In genomic region chr7:18962795-18963194, GRCm38 (mm10) we compare ENCODE assay signal across 10 mouse cellular contexts. TPM values are rescaled to one million over a fixed set of nuclear protein-coding genes. Genes with fewer than 3 reads are reported as not detected.
A peak's percentile ranks its signal among the peaks of the same experiment; 100 is the strongest.
DNase-seq lines count a peak whose midpoint lies in the region; ATAC-seq lines count a peak whose summit lies in the region.
"Had no signal": no experiment of that assay in that cellular context is flagged by ENCODE, and none has a peak within 500 bp of the region (broad histone marks: within the 10 kb centered on the region; RNA-seq: fewer than 3 reads in every experiment).

No protein-coding gene starts in this region.

- H3K27me3 ChIP-seq in megakaryocyte, embryonic 14.5 days (replicated peaks): peaks cover 94% of the 10 kb centered on the region
- H3K27me3 ChIP-seq in liver, embryonic 15.5 days: peaks cover 85% of the 10 kb centered on the region
- H3K27me3 ChIP-seq in stomach, embryonic 16.5 days (ENCODE audit: control insufficient read depth, insufficient read depth, low read length): peaks cover 66% of the 10 kb centered on the region

- H3K4me1 ChIP-seq in megakaryocyte, embryonic 14.5 days: peaks cover 46% of the 10 kb centered on the region
- peaks cover 12% of the 10 kb centered on the region for H3K4me1 ChIP-seq in liver, embryonic 15.5 days (replicated peaks)
- peaks cover 10% of the 10 kb centered on the region; the same call in 1 of the 2 replicates for H3K4me1 ChIP-seq in stomach, embryonic 16.5 days (ENCODE audit: control insufficient read depth, insufficient read depth, low read length)

- H3K9me3 ChIP-seq in megakaryocyte, embryonic 14.5 days: peaks cover 7% of the 10 kb centered on the region
- no peaks in the 10 kb centered on the region for H3K9me3 ChIP-seq in liver, embryonic 15.5 days (replicated peaks)
- no peaks in the 10 kb centered on the region for H3K9me3 ChIP-seq in stomach, embryonic 16.5 days (replicated peaks; ENCODE audit: control insufficient read depth, low read length)

- H3K36me3 ChIP-seq in megakaryocyte, embryonic 14.5 days (replicated peaks; ENCODE audit: low read length): no peaks in the 10 kb centered on the region
- H3K36me3 ChIP-seq in liver, embryonic 15.5 days (replicated peaks): no peaks in the 10 kb centered on the region
- H3K36me3 ChIP-seq in stomach, embryonic 16.5 days (ENCODE audit: control insufficient read depth, insufficient read depth, low read length): no peaks in the 10 kb centered on the region

- no peak for ATAC-seq in megakaryocyte, adult 5-6 weeks (ENCODE audit: poor library complexity, severe bottlenecking)
- ATAC-seq in granulocyte monocyte progenitor cell, adult 5-6 weeks (replicated peaks; ENCODE audit: poor library complexity, severe bottlenecking): 0 out of 2 replicates have a peak, but pooled peaks have one; percentile 3
- ATAC-seq in liver, embryonic 15.5 days (ENCODE audit: insufficient read depth): no peak
- no peak for ATAC-seq in stomach, embryonic 16.5 days (ENCODE audit: insufficient read depth, low FRiP score)

- 1% methylated on average over 20 of the region's 20 CpGs for WGBS in liver, embryonic 15.5 days (ENCODE audit: insufficient replicate concordance)
- under 1% methylated on average over 20 of the region's 20 CpGs for WGBS in stomach, embryonic 16.5 days

- no peak overlapping the region for H3K9ac ChIP-seq in liver, embryonic 15.5 days
- no peak overlapping the region for H3K9ac ChIP-seq in stomach, embryonic 16.5 days (ENCODE audit: low read length)

- peak overlapping the region; percentile 29 for H3K4me2 ChIP-seq in liver, embryonic 15.5 days
- peak overlapping the region; percentile 20 for H3K4me2 ChIP-seq in stomach, embryonic 16.5 days (ENCODE audit: low read depth, low read length)

- peak overlapping the region; percentile 73 for H3K4me3 ChIP-seq in megakaryocyte, embryonic 14.5 days (replicated peaks)
- H3K4me3 ChIP-seq in liver, embryonic 15.5 days (replicated peaks): 0 out of 2 replicates have a peak overlapping the region, but pooled peaks have one; percentile 2
- peak overlapping the region; percentile 10 for H3K4me3 ChIP-seq in stomach, embryonic 16.5 days (replicated peaks; ENCODE audit: low read length)
- H3K4me3 ChIP-seq: left cerebral cortex, adult 2 months had no signal

- no peak for DNase-seq in layer of hippocampus, adult 11-12 months (ENCODE audit: low spot score)
- DNase-seq in urinary bladder, adult 2 months (ENCODE audit: low spot score): no peak
- DNase-seq in spleen, postnatal 14 days (ENCODE audit: low spot score in 2 of 2): no peak
- DNase-seq: gastrocnemius, postnatal 10 days had no signal

- no peak overlapping the region for H3K27ac ChIP-seq in liver, embryonic 15.5 days (replicated peaks)
- no peak overlapping the region for H3K27ac ChIP-seq in stomach, embryonic 16.5 days (ENCODE audit: low read length)
- H3K27ac ChIP-seq: left cerebral cortex, adult 2 months had no signal

RNA-seq across cellular contexts. Expression of gene Nanos2, which starts 24.4 kb away (rescaled TPM):
- polyA plus RNA-seq in megakaryocyte, embryonic 14.5 days (2012; ENCODE audit: insufficient read depth, low replicate concordance): not detected in 2 replicates
- not detected in 2 replicates for total RNA-seq in megakaryocyte, adult 5-6 weeks (2015)
- not detected in 2 replicates for total RNA-seq in megakaryocyte, adult 5-6 weeks (2017)
- total RNA-seq in granulocyte monocyte progenitor cell, adult 5-6 weeks (2014; fragmentation: Nextera tagmentation): not detected in 2 replicates
- not detected in 2 replicates for total RNA-seq in granulocyte monocyte progenitor cell, adult 5-6 weeks (2017)
- polyA plus RNA-seq in liver, embryonic 15.5 days (2015; fragmentation: Nextera tagmentation; extraction: Ambion mirVana): not detected in 2 replicates
- polyA plus RNA-seq in stomach, embryonic 16.5 days (2015; fragmentation: Nextera tagmentation; extraction: Ambion mirVana): not detected in 2 replicates
- 0.04 TPM in 1 of 2 replicates, not detected in the other for polyA plus RNA-seq in urinary bladder, adult 2 months (2012; rRNA removed)
- total RNA-seq: gastrocnemius, postnatal 10 days had no signal

RNA-seq across cellular contexts. Expression of gene Mypop, which starts 28.2 kb away (rescaled TPM):
- polyA plus RNA-seq in megakaryocyte, embryonic 14.5 days (2012; ENCODE audit: insufficient read depth, low replicate concordance): 2.5 and 6.7 TPM in 2 replicates
- total RNA-seq in megakaryocyte, adult 5-6 weeks (2015): 0.25 TPM in 1 of 2 replicates, not detected in the other
- total RNA-seq in megakaryocyte, adult 5-6 weeks (2017): 0.15 and 0.24 TPM in 2 replicates
- total RNA-seq in granulocyte monocyte progenitor cell, adult 5-6 weeks (2014; fragmentation: Nextera tagmentation): not detected in 2 replicates
- total RNA-seq in granulocyte monocyte progenitor cell, adult 5-6 weeks (2017): 0.82 TPM in 1 of 2 replicates, not detected in the other
- 0.15 and 0.55 TPM in 2 replicates for polyA plus RNA-seq in liver, embryonic 15.5 days (2015; fragmentation: Nextera tagmentation; extraction: Ambion mirVana)
- polyA plus RNA-seq in stomach, embryonic 16.5 days (2015; fragmentation: Nextera tagmentation; extraction: Ambion mirVana): 1.6 and 2.3 TPM in 2 replicates
- 7.5 and 9.5 TPM in 2 replicates for polyA plus RNA-seq in urinary bladder, adult 2 months (2012; rRNA removed)

RNA-seq across cellular contexts. Expression of gene Nova2, which starts 37.1 kb away (rescaled TPM):
- 0.02 and 0.64 TPM in 2 replicates for polyA plus RNA-seq in megakaryocyte, embryonic 14.5 days (2012; ENCODE audit: insufficient read depth, low replicate concordance)
- not detected in 2 replicates for total RNA-seq in megakaryocyte, adult 5-6 weeks (2015)
- total RNA-seq in megakaryocyte, adult 5-6 weeks (2017): not detected in 2 replicates
- not detected in 2 replicates for total RNA-seq in granulocyte monocyte progenitor cell, adult 5-6 weeks (2014; fragmentation: Nextera tagmentation)
- total RNA-seq in granulocyte monocyte progenitor cell, adult 5-6 weeks (2017): not detected in 2 replicates
- polyA plus RNA-seq in liver, embryonic 15.5 days (2015; fragmentation: Nextera tagmentation; extraction: Ambion mirVana): 0.06 TPM in 2 replicates
- 0.39 and 0.62 TPM in 2 replicates for polyA plus RNA-seq in stomach, embryonic 16.5 days (2015; fragmentation: Nextera tagmentation; extraction: Ambion mirVana)
- 0.48 and 1.0 TPM in 2 replicates for polyA plus RNA-seq in urinary bladder, adult 2 months (2012; rRNA removed)

RNA-seq across cellular contexts. Expression of gene Irf2bp1, which starts 41.0 kb away (rescaled TPM):
- polyA plus RNA-seq in megakaryocyte, embryonic 14.5 days (2012; ENCODE audit: insufficient read depth, low replicate concordance): 53.2 and 120 TPM in 2 replicates
- 11.4 and 14.5 TPM in 2 replicates for total RNA-seq in megakaryocyte, adult 5-6 weeks (2015)
- total RNA-seq in megakaryocyte, adult 5-6 weeks (2017): 6.9 and 8.2 TPM in 2 replicates
- 14.5 and 24.3 TPM in 2 replicates for total RNA-seq in granulocyte monocyte progenitor cell, adult 5-6 weeks (2014; fragmentation: Nextera tagmentation)
- 8.4 and 17.5 TPM in 2 replicates for total RNA-seq in granulocyte monocyte progenitor cell, adult 5-6 weeks (2017)
- 8.2 and 9.9 TPM in 2 replicates for polyA plus RNA-seq in liver, embryonic 15.5 days (2015; fragmentation: Nextera tagmentation; extraction: Ambion mirVana)
- 10.7 and 14.3 TPM in 2 replicates for polyA plus RNA-seq in stomach, embryonic 16.5 days (2015; fragmentation: Nextera tagmentation; extraction: Ambion mirVana)
- polyA plus RNA-seq in urinary bladder, adult 2 months (2012; rRNA removed): 15.8 and 20.3 TPM in 2 replicates

RNA-seq across cellular contexts. Expression of gene Ccdc61, which starts 52.6 kb away (rescaled TPM):
- 55.0 and 80.2 TPM in 2 replicates for polyA plus RNA-seq in megakaryocyte, embryonic 14.5 days (2012; ENCODE audit: insufficient read depth, low replicate concordance)
- 12.9 and 15.3 TPM in 2 replicates for total RNA-seq in megakaryocyte, adult 5-6 weeks (2015)
- total RNA-seq in megakaryocyte, adult 5-6 weeks (2017): 8.9 and 12.2 TPM in 2 replicates
- 34.6 and 45.4 TPM in 2 replicates for total RNA-seq in granulocyte monocyte progenitor cell, adult 5-6 weeks (2014; fragmentation: Nextera tagmentation)
- total RNA-seq in granulocyte monocyte progenitor cell, adult 5-6 weeks (2017): 11.4 and 12.1 TPM in 2 replicates
- 8.4 and 11.1 TPM in 2 replicates for polyA plus RNA-seq in liver, embryonic 15.5 days (2015; fragmentation: Nextera tagmentation; extraction: Ambion mirVana)
- 16.7 and 21.2 TPM in 2 replicates for polyA plus RNA-seq in stomach, embryonic 16.5 days (2015; fragmentation: Nextera tagmentation; extraction: Ambion mirVana)
- polyA plus RNA-seq in urinary bladder, adult 2 months (2012; rRNA removed): 26.9 and 31.4 TPM in 2 replicates

Comparison
In these comparisons a context has a peak if more than half of its experiments do, and no peak if none do; other contexts are left out.
1. H3K4me3 ChIP-seq: peak in every context shown above with its lines; median percentile 73 in megakaryocyte, embryonic 14.5 days; 10 in stomach, embryonic 16.5 days; 2 in liver, embryonic 15.5 days.